Mouse (Mus musculus) retina, postnatal 7 days (tissue): ENCODE results near the gene Lims1.

Experiments
- DNase-seq: peaks from one replicate; pipeline ENCODE4 v3.0.0-alpha.2; 2012; ENCODE audit warnings: low read depth, low spot score

The Lims1 gene

GRCm38 (mm10) chr10:58383761-58384160 is 60.5 kb downstream of the Lims1 start:
- no peak for DNase-seq

GRCm38 (mm10) chr10:58385629-58386028 is 62.4 kb downstream of the Lims1 start:
- no peak for DNase-seq

GRCm38 (mm10) chr10:58386997-58387396 is 63.7 kb downstream of the Lims1 start:
- DNase-seq: no peak

GRCm38 (mm10) chr10:58388648-58389047 is 65.4 kb downstream of the Lims1 start:
- DNase-seq: no peak

GRCm38 (mm10) chr10:58389151-58389550 is 65.9 kb downstream of the Lims1 start:
- DNase-seq: no peak

GRCm38 (mm10) chr10:58392435-58392834 is 69.2 kb downstream of the Lims1 start:
- DNase-seq: no peak

- DNase-seq: no peak
Observed at GRCm38 (mm10) chr10:58393026-58394014, 70.1 kb downstream of the Lims1 start.

- no peak for DNase-seq
Observed at GRCm38 (mm10) chr10:58394170-58394569, 70.9 kb downstream of the Lims1 start.

- DNase-seq: no peak
Observed at GRCm38 (mm10) chr10:58395315-58395714, 72.0 kb downstream of the Lims1 start.

GRCm38 (mm10) chr10:58395723-58396122 is 72.5 kb downstream of the Lims1 start:
- no peak for DNase-seq

GRCm38 (mm10) chr10:58396600-58396999 is 73.3 kb downstream of the Lims1 start:
- no peak for DNase-seq

GRCm38 (mm10) chr10:58398941-58399340 is 75.7 kb downstream of the Lims1 start:
- DNase-seq: no peak

GRCm38 (mm10) chr10:58401838-58402237 is 78.6 kb downstream of the Lims1 start:
- DNase-seq: no peak

- DNase-seq: no peak
Observed at GRCm38 (mm10) chr10:58404639-58405038, 81.4 kb downstream of the Lims1 start.

GRCm38 (mm10) chr10:58405285-58405948 is 82.2 kb downstream of the Lims1 start:
- DNase-seq: no peak

- no peak for DNase-seq
Observed at GRCm38 (mm10) chr10:58405949-58406305, 82.7 kb downstream of the Lims1 start.

- no peak for DNase-seq
Observed at GRCm38 (mm10) chr10:58412331-58412730, 89.1 kb downstream of the Lims1 start.

- no peak for DNase-seq
Observed at GRCm38 (mm10) chr10:58412852-58413251, 89.6 kb downstream of the Lims1 start.

GRCm38 (mm10) chr10:58416702-58417101 is 93.4 kb downstream of the Lims1 start:
- no peak for DNase-seq

GRCm38 (mm10) chr10:58418290-58418971 is 95.2 kb downstream of the Lims1 start:
- DNase-seq: no peak

- no peak for DNase-seq
Observed at GRCm38 (mm10) chr10:58427930-58428329, 104.7 kb downstream of the Lims1 start.

- DNase-seq: no peak
Observed at GRCm38 (mm10) chr10:58445850-58446249, 122.6 kb downstream of the Lims1 start.
